In genomic region chr4:118234711-118235388, GRCm38 (mm10) we compare ENCODE assay signal across 11 mouse cellular contexts. TPM values are rescaled to one million over a fixed set of nuclear protein-coding genes. Genes with fewer than 3 reads are reported as not detected.
DNase-seq lines count a peak whose midpoint lies in the region; ATAC-seq and TF ChIP-seq lines count a peak whose summit lies in the region.
"Had no signal": no experiment of that assay in that cellular context is flagged by ENCODE, and none has a peak within 500 bp of the region (broad histone marks: within the 10 kb centered on the region; RNA-seq: fewer than 3 reads in every experiment).

No protein-coding gene starts in this region.

- peaks cover 68% of the 10 kb centered on the region for H3K36me3 ChIP-seq in neural tube, embryonic 15.5 days
- peaks cover 51% of the 10 kb centered on the region for H3K36me3 ChIP-seq in kidney, postnatal 0 days (ENCODE audit: insufficient read depth, low read length)

- no peak for TF ChIP-seq CTCF in kidney, postnatal 0 days (IDR thresholded peaks at IDR 0.05; ENCODE audit: low read depth)

- no peak overlapping the region for H3K9ac ChIP-seq in neural tube, embryonic 15.5 days (replicated peaks)
- H3K9ac ChIP-seq in kidney, postnatal 0 days (ENCODE audit: low read depth, low read length) = no peak overlapping the region
- H3K9ac ChIP-seq: forebrain, embryonic 15.5 days had no signal

- H3K4me2 ChIP-seq in neural tube, embryonic 15.5 days = no peak overlapping the region
- H3K4me2 ChIP-seq in kidney, postnatal 0 days (ENCODE audit: low read length) = no peak overlapping the region
- H3K4me2 ChIP-seq: forebrain, embryonic 15.5 days had no signal

- 80% methylated on average over 11 of the region's 11 CpGs for WGBS in neural tube, embryonic 15.5 days
- WGBS in kidney, postnatal 0 days = 43% methylated on average over 11 of the region's 11 CpGs

- no peaks in the 10 kb centered on the region for H3K9me3 ChIP-seq in neural tube, embryonic 15.5 days (replicated peaks)
- H3K9me3 ChIP-seq in kidney, postnatal 0 days (replicated peaks; ENCODE audit: low read length) = no peaks in the 10 kb centered on the region
- H3K9me3 ChIP-seq: forebrain, embryonic 15.5 days had no signal

- ATAC-seq in neural tube, embryonic 15.5 days (ENCODE audit: low FRiP score) = no peak
- ATAC-seq in kidney, postnatal 0 days (replicated peaks; ENCODE audit: low FRiP score, low read depth) = peak; percentile 12; the same call in 1 of the 2 replicates
- ATAC-seq in frontal cortex, adult (ENCODE audit: low TSS enrichment) = no peak
- ATAC-seq: forebrain, embryonic 15.5 days had no signal

- no peak overlapping the region for H3K27ac ChIP-seq in neural tube, embryonic 15.5 days (replicated peaks)
- no peak overlapping the region; the same call in 1 of the 2 replicates for H3K27ac ChIP-seq in kidney, postnatal 0 days
- H3K27ac ChIP-seq: forebrain, embryonic 15.5 days had no signal

- H3K4me3 ChIP-seq in neural tube, embryonic 15.5 days (replicated peaks) = no peak overlapping the region
- no peak overlapping the region for H3K4me3 ChIP-seq in kidney, postnatal 0 days (replicated peaks; ENCODE audit: low read depth, low read length)
- H3K4me3 ChIP-seq: forebrain, embryonic 15.5 days had no signal

- no peaks in the 10 kb centered on the region for H3K4me1 ChIP-seq in neural tube, embryonic 15.5 days
- no peaks in the 10 kb centered on the region for H3K4me1 ChIP-seq in kidney, postnatal 0 days (replicated peaks; ENCODE audit: insufficient read depth, low read length)
- H3K4me1 ChIP-seq: forebrain, embryonic 15.5 days had no signal

- DNase-seq in neural tube, embryonic 10.5 days (ENCODE audit: extremely low spot score, low spot score) = peak; percentile 18
- DNase-seq in embryo, embryonic 9.5 days (ENCODE audit: extremely low spot score) = peak; percentile 12
- DNase-seq in kidney, postnatal 0 days (ENCODE audit: low spot score) = peak; percentile 45
- DNase-seq in left cerebral cortex, adult 11 months (ENCODE audit: low spot score) = no peak
- DNase-seq in layer of hippocampus, adult 11-12 months (ENCODE audit: low spot score) = no peak
- no peak for DNase-seq in gastrocnemius, postnatal 10 days
- DNase-seq: cerebellum, adult 18-20 months; layer of hippocampus, adult 9-11 months had no signal

- H3K27me3 ChIP-seq in neural tube, embryonic 15.5 days (replicated peaks) = no peaks in the 10 kb centered on the region
- H3K27me3 ChIP-seq in kidney, postnatal 0 days (ENCODE audit: insufficient read depth, low read length) = no peaks in the 10 kb centered on the region
- H3K27me3 ChIP-seq: forebrain, embryonic 15.5 days had no signal

RNA-seq across cellular contexts. Expression of gene Kdm4a, which starts 55.0 kb away (rescaled TPM):
- polyA plus RNA-seq in neural tube, embryonic 15.5 days (2015; fragmentation: Nextera tagmentation; extraction: Ambion mirVana) = 40.2 and 40.6 TPM in 2 replicates
- polyA plus RNA-seq in kidney, postnatal 0 days (2015; fragmentation: Nextera tagmentation; extraction: Ambion mirVana) = 32.2 and 32.8 TPM in 2 replicates
- 10 to 100 TPM; 26.4 to 28.0 TPM for total RNA-seq in gastrocnemius, postnatal 10 days (2021)

RNA-seq across cellular contexts. Expression of gene Ptprf, which starts 56.4 kb away (rescaled TPM):
- 62.9 and 68.5 TPM in 2 replicates for polyA plus RNA-seq in neural tube, embryonic 15.5 days (2015; fragmentation: Nextera tagmentation; extraction: Ambion mirVana)
- polyA plus RNA-seq in kidney, postnatal 0 days (2015; fragmentation: Nextera tagmentation; extraction: Ambion mirVana) = 34.0 and 37.6 TPM in 2 replicates
- total RNA-seq in gastrocnemius, postnatal 10 days (2021) = 10 to 100 TPM; 15.9 to 21.0 TPM

Comparison
In these comparisons a context has a peak if more than half of its experiments do, and no peak if none do; other contexts are left out.
1. DNase-seq: peak in neural tube, embryonic 10.5 days (single experiment), embryo, embryonic 9.5 days (single experiment) and kidney, postnatal 0 days (single experiment); none in left cerebral cortex, adult 11 months (single experiment), layer of hippocampus, adult 11-12 months (single experiment) and gastrocnemius, postnatal 10 days (single experiment).